Mouse (Mus musculus) testis, postnatal 14 days (tissue): ENCODE results near the gene Dnmt3c.
A peak's percentile ranks its signal among the peaks of the same experiment; 100 is the strongest.
"Not testable (repeated sequence)": the region's sequence is repeated elsewhere in the genome, so short reads cannot be mapped to it uniquely, and the experiment has no call there.

ENCODE experiments used
- DNase-seq: peaks from one replicate; pipeline ENCODE4 v3.0.0; 2021; ENCODE audit warnings: low spot score

Gene Dnmt3c

DNA sequence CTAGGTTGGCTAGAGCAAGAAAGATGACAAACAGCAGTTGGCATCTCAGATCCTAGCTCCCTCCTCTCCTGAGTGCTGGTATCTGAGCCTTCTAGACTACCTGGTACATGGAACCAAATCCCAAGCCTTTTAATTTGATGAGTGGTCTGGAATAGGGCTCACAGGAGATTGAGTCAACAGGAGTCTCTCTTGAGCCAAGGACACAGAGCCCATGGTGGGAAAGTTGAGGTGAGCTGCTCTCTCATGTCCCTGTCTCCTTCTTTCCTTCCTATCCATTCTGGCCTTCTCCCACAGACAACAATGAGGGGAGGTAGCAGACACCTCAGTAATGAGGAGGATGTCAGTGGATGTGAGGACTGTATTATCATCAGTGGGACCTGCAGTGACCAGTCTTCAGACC lies at the start of gene Dnmt3c:
TSS of gene Dnmt3c (plus strand) at position 301 of the 400 bp plus-strand sequence.
- no peak for DNase-seq

DNA sequence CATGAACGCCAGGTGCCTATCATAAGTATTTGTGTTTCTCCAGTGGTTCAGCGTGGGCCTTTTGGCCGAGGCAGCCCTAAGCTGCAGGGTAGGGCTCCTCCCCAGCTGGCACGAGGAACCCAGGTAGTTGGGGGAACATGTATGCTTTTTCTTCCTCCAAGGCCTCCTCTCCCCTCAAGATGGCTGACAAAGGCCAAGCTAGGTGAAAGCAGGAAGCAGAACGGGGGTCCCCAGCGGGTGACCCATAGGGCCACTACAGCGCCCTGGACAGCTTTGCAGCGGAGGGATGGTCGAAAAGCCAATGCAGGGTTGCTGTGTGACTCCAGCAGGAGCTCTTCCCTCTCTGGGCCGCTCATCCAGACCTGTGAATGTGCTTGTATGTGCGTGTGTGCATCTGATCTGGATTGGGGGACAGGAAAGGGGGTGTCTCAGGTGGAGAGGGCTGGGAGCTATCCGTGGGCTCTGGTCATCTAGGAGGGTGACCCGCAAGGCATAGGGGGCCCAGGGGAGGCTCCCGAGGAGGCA lies 47.6 kb upstream of the Dnmt3c start:
- DNase-seq: no peak

DNA sequence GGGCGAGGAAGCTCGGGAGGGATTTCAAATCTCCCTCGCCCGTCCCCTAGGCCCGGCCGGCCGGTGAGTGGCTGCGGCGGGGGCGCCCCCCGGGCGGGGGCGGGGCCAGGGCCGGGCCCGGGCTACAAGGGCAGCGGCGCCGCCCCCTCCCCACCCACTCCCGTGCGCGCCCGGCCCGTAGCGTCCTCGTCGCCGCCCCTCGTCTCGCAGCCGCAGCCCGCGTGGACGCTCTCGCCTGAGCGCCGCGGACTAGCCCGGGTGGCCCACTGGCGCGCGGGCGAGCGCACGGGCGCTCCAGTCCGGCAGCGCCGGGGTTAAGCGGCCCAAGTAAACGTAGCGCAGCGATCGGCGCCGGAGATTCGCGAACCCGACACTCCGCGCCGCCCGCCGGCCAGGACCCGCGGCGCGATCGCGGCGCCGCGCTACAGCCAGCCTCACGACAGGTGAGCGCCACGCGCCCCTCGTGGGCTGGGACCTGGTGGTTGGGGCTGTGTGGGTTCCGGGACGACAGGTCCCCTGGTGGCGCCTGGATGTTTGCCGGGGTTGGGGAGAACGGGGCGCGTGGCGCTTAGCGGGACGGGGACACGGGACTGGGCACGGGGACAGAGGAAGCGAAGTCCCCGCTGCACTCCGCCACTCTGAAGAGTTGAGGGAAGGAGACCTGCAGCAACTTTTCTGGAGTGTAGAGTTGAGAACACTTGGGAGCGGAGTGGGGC lies 47.0 kb upstream of the Dnmt3c start, which contains the start of gene Dnmt3b:
TSS of gene Dnmt3b (plus strand) at position 153 of the 716 bp plus-strand sequence.
- DNase-seq: peak; percentile 63

DNA sequence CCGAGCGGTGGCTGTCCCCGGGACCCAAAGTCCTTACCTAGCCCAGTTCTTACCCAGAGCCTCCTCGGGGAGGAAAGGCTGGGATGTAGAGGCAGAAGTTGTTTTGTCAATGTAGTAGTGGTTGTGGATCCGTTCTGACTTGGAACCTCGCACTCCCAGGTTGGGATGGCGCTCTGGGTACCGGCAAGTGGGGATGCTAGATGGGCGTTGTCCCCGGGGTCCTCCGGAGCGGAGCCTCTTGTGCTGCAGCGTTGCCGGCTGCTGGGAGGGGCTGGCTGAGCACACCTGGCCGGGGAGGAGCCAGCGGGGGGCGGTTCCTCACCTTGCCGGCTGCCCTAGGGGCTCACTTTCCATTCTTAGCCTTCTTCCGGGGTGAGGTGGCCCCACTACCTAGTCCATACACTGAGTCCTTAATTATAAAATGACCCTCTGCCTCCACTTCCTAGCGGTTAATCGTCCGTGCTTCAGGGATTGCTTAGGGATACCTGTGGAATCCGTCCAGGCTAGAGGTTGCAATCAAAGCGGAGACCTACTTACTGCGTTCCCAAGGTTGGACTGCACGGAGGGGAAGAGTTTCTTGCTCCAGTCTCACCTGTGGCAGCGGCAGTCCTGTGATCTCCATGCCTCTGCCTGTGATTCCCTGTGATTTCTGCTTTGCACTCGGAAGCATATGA lies 46.3 kb upstream of the Dnmt3c start:
- DNase-seq: no peak

DNA sequence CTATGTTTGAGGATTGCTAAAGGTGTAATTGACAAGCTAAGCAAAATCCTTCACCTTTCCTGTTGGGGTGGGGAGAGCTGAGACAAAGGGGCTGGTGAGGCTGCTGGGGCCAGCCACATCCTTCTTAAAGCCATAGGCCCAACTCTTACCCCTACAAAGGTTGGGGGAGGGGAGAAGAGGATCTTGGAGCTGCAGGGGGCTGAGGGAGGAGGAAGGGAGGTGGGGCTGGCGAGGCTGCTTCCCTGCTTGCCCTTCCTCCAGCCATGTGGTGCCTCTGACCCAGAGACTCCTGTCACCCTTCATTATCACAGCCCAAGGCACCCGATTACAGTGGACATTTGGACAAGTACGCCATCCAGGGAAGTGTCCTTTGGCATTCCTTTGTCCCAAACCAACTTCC lies 44.8 kb upstream of the Dnmt3c start:
- no peak for DNase-seq

DNA sequence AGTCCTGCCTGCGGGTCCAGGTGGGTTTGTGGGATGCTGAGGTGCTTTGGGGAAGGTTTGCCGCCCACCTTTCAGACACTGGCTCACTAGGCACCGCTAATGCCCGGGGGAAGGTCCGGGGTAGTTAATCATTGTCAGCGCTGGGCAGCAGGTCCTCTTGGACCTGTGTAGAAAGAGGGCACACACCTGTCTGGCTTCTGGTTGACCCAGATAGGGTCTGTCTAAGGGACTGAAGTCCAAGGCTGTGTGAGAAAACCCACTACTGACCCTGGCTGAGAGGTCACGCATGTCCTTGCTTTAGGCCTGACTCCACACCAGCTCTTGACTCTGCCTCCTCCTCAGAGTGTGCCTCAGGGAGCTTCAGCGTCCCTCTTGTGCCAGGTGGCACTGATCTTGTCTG lies 38.8 kb upstream of the Dnmt3c start:
- not testable (repeated sequence) for DNase-seq

DNA sequence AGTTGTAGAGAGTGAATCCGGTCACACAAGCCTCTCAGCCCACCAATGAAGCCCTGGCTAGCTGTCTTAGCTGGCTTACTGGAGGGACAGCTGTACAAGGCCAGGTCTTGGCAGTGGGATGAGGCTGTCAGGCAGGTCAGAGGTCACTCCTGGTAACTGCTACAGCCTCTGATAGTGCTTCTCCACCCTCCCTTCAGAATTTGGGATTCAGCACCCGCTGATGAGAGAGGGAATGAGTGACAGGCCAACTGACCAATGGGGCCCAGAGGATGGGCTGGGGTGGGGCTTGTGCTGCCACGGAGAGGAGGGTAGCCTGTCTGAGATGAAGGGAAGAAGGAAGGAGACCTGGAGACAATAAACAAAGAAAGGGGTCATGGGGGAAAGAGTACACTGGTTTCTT lies 35.8 kb upstream of the Dnmt3c start:
- DNase-seq: no peak

DNA sequence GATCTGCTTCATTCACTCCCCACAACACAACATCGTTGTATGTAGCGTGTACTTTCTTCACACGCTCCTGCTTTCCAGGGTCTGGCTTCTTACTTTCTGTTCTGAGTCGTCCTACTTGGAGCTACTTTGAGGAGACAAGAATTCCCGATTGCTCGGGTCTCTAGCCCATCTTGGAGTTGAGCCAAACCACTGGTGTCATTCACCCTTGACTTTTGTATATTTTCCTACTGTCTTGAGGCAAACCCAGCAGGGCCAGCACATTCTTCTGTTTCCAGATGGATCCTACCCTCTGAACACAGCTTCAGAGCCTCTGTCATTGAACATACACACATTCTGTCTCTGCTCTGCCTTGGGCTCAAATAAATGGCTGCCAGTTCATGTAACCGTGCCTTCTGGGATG lies 31.1 kb upstream of the Dnmt3c start:
- no peak for DNase-seq

DNA sequence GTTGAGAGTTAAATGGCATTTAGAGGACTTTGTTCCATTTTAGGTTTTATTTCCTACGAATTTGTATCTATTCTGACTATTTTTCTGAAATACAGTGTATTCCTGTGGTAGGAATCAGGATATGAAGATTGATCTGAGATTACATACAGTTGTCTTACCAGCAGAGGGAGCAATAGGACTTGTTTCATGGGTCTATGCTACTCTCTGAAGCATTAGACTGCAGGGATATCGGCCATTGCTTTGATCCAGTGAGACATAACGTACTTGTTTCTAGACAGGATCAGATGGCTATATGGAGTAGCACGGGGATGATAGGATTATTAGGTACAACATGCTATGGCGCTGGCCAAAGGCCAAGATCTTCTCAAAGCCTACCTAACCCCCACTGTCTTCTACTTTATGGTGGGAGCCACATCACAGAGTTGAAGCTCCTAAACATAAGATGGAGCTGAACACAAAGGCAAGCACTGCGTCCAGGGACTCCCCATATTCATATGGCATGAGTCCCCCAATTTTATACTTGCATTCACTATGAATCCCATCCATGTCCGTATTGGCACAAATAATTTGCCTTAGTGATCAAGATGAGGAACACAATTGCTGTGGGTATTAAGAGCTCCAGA lies 27.6 kb upstream of the Dnmt3c start:
- no peak for DNase-seq

DNA sequence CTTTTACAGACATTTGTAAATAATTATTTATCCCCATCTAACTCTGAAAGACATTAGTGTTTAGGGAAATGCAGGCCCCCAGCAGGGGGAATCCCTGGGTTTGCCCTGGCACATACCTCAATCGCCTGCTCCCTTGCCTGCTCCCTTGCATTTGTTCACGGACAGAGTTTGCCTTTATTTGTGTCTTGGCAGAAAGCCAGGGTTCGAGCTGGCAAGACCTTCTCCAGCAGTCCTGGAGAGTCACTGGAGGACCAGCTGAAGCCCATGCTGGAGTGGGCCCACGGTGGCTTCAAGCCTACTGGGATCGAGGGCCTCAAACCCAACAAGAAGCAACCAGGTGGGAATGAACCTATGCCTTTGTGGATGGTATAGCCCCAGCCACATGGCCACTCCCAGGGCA lies 26.3 kb upstream of the Dnmt3c start:
- DNase-seq: no peak

DNA sequence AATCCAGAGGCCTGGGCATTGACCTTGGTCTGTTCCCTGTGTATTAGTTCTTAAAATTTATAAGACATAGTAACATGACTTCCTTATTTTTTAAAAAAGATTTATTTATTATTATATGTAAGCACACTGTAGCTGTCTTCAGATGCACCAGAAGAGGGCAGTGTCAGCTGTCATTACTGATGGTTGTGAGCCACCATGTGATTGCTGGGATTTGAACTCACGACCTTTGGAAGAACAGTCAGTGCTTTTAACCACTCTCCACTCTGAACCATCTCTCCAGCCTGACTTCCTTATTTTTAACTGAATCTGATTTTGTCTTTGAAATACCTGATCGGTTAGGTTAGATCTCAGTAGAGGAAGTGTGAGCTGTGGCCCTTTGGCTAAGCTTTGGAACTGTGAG lies 23.8 kb upstream of the Dnmt3c start:
- no peak for DNase-seq

DNA sequence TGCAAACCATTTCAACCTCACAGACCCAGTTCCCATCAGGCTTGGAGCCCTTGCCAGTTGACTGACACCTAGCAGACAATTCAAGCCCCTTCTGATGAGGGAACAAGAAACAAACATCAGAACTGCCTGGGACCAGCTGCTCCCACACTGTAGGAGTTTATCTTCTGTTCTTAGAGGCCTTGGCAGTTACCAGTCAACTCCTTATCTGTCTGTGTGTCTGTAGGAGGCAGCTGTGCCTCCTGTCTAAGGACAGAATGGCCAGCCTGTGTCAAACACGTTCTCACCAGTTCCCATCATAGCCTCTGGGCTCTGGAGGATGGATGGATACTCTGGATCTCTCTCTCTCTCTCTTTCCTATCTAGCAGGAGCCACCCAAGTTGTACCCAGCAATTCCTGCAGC lies 21.1 kb upstream of the Dnmt3c start:
- not testable (repeated sequence) for DNase-seq

DNA sequence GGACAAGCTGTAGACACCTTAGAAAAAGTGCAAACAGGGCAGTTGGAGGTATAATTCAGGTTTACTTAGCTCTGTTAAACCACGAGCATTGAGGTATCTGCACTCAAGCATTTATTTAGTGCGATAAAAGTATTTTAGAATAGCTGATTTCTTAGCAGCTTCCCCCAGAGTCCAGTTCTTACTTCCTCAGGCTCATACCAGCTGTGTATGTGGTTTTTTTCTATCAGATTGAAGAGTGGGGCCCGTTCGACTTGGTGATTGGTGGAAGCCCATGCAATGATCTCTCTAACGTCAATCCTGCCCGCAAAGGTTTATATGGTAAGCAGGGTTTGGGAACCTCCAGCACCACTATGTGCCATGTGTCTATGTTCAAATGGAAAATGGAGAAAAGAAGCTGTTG lies 19.5 kb upstream of the Dnmt3c start:
- no peak for DNase-seq

DNA sequence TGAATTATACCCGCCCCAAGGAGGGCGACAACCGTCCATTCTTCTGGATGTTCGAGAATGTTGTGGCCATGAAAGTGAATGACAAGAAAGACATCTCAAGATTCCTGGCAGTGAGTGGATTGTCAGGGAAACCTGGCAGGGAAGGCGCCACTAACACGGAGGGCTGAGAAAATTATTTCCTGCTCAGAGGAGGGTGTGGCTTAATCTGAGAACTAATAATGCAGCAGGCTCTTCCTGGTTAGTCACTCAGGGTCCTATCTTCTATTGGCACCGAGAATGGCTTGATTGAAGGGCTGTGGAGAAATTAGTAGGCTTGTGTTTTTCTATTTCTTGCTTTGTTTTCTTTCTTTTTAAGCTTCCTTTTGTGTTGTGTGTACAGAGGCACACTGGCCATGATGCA lies 18.9 kb upstream of the Dnmt3c start:
- DNase-seq: no peak

DNA sequence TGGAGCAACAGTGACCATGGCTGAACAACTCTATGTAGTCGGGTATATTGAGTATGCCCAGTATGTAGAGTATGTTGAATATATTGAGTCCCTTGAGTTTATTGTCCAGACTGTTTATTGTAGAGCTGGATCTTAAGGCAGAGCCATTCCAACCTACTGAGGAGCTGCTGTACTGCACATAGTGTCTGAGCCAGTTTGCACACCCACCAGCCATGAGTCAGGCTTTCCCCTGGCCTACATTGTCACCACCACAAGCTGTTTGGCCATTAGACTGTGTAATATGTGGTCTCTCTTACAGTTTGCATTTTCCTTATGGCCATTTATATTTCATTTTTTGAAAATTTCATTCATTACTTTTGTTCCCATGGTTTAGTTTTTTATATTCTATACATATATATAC lies 16.5 kb upstream of the Dnmt3c start:
- no peak for DNase-seq

DNA sequence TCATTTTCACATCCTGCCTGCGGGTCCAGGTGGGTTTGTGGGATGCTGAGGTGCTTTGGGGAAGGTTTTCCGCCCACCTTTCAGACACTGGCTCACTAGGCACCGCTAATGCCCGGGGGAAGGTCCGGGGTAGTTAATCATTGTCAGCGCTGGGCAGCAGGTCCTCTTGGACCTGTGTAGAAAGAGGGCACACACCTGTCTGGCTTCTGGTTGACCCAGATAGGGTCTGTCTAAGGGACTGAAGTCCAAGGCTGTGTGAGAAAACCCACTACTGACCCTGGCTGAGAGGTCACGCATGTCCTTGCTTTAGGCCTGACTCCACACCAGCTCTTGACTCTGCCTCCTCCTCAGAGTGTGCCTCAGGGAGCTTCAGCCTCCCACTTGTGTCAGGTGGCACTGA lies 3.0 kb upstream of the Dnmt3c start:
- not testable (repeated sequence) for DNase-seq

DNA sequence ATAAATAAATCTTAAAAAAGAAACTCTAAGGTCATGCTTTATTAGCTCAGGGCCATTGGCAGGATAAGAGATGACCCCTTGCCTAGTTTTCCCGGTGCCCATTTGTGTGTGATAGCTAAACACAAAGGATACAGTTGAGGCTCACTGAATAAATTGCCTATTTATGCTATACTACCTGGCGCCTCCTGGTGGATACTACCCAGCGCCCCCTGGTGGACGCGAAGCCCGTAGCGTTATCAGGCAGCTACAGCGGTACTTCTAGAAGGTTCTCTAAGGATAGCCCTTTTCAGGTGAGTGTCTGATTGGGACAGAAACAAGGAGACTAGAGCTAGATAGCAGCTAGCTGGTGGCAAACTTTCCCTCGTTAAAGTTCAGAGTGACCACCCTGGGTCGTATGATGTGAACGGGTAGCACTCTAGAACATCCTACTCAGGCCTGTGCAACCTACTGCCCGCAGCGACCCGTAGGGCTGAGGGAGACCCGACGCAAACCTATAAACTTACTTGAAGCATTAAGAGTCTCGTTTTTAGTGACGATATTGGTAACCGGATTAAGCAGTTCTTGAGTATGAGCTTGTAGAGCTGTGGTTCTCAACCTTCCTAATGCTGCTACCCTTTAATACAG lies 1.9 kb upstream of the Dnmt3c start:
- peak; percentile 57 for DNase-seq

DNA sequence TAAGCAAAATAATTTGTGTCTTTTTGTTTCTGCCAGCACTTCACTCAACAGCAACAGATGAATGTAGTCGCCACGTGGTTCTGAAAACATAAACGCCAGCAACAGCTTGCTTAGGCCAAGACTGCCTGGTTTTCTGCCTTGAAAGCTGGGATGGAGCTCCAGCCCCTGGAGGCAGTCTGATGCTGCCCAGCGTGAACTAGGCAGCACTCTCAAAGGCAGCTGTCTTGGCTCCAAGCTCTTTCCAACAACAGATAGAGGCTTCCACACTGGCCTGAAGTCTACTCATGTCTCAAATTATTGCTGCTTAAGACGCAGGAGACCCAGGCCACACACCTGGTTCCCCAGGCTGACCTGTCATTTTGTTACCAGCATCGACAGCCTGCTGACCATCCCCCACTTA lies 6.9 kb downstream of the Dnmt3c start:
- DNase-seq: peak; percentile 50

DNA sequence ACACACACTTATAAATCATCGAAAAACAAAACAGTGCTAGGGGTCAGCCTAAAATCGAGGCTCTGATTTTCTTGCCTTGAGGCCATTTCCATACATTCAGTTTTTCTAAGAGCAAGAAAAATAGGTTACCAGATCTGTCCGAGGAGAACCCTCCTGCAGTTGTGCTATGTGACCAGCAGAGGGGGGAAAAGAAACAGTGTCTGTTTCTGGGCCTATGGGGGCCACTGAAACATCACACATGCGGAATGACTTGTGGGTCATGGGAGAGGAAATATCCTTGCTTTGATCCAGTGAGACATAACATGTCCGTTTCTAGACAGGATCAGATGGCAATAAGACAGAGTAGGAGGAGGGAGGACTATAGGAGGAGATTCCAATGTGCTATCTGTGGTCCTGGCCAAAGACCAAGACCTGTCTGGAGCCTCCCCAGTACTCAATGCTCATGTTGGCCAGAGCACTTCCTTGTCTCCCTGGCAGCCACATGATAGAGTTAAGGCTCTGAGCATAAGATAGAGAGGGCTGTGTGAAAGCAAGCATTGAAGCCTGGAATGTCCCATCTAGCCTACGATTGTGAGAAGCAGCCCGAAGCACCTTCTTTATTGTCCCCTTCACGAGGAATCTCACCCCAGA lies 14.4 kb downstream of the Dnmt3c start:
- DNase-seq: peak; percentile 35

DNA sequence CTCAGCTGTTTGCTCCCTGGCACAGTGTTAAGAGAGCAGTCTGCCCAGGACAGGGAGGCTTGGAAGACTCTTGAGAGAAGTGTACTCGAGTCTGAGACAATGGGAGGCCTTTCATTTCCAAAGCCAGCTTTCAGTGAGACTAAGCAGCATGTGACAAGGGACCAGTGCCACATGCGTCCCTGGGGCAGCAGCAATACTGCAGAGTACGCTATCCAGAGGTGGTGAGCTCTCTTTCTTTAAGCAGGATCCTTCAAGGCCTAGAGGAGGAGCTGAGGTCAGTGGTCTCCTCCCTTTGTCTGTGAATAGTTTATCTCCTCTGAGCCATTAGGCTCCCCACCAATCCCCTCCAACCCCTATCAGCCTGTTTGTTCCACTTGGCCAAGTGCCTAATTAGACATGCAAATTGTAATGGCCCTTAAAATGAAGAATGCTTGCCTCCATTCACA lies 16.2 kb downstream of the Dnmt3c start:
- DNase-seq: no peak

DNA sequence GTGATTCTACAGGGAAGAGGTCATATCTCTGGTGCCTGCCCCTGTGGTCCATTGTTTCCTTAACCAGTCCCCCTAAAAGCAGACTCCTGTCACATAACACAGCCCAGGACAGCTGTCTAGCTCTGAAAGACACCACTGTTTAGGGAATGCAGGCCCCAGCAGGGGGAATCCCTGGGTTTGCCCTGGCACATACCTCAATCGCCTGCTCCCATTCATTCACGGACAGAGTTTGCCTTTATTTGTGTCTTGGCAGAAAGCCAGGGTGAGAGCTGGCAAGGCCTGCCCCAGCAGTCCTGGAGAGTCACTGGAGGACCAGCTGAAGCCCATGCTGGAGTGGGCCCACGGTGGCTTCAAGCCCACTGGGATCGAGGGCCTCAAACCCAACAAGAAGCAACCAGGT lies 16.8 kb downstream of the Dnmt3c start:
- DNase-seq: peak; percentile 71

DNA sequence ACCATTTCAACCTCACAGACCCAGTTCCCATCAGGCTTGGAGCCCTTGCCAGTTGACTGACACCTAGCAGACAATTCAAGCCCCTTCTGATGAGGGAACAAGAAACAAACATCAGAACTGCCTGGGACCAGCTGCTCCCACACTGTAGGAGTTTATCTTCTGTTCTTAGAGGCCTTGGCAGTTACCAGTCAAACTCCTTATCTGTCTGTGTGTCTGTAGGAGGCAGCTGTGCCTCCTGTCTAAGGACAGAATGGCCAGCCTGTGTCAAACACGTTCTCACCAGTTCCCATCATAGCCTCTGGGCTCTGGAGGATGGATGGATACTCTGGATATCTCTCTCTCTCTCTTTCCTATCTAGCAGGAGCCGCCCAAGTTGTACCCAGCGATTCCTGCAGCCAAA lies 21.4 kb downstream of the Dnmt3c start:
- DNase-seq: peak; percentile 59
